ENCODE assay signal across 8 mouse cellular contexts in genomic region chr3:57911831-57912596, GRCm38 (mm10).
DNase-seq lines count a peak whose midpoint lies in the region; ATAC-seq lines count a peak whose summit lies in the region.

No protein-coding gene starts in this region.

- 0 out of 2 replicates have a peak, but pooled peaks have one; percentile 30 for ATAC-seq in midbrain, embryonic 13.5 days
- ATAC-seq in inflammation-experienced regulatory T-cells, adult 6 months: no peak

- no peaks in the 10 kb centered on the region for H3K9me3 ChIP-seq in heart, embryonic 10.5 days
- H3K9me3 ChIP-seq in hindbrain, embryonic 10.5 days: no peaks in the 10 kb centered on the region
- H3K9me3 ChIP-seq in midbrain, embryonic 13.5 days: no peaks in the 10 kb centered on the region

- 17% methylated on average over 16 of the region's 16 CpGs for WGBS in heart, embryonic 10.5 days
- 20% methylated on average over 16 of the region's 16 CpGs for WGBS in hindbrain, embryonic 10.5 days
- WGBS in midbrain, embryonic 13.5 days: 28% methylated on average over 16 of the region's 16 CpGs

- H3K36me3 ChIP-seq in heart, embryonic 10.5 days: no peaks in the 10 kb centered on the region
- H3K36me3 ChIP-seq in hindbrain, embryonic 10.5 days: no peaks in the 10 kb centered on the region
- H3K36me3 ChIP-seq in midbrain, embryonic 13.5 days: no peaks in the 10 kb centered on the region

- H3K27me3 ChIP-seq in heart, embryonic 10.5 days (ENCODE audit: insufficient read depth, poor library complexity, severe bottlenecking): no peaks in the 10 kb centered on the region
- H3K27me3 ChIP-seq in hindbrain, embryonic 10.5 days (ENCODE audit: insufficient read depth, poor library complexity, severe bottlenecking): no peaks in the 10 kb centered on the region
- no peaks in the 10 kb centered on the region for H3K27me3 ChIP-seq in midbrain, embryonic 13.5 days

- intact Hi-C loops in left cerebral cortex, postnatal 25 days (cut with DNase I): no loop called here

- no peak for DNase-seq in heart, embryonic 10.5 days (ENCODE audit: low spot score)
- DNase-seq in heart, adult 11 months: no peak
- DNase-seq in embryo, embryonic 11 days: peak; percentile 49
- DNase-seq in hindbrain, embryonic 10.5 days (ENCODE audit: low spot score): peak; percentile 13
- peak; percentile 26 to 71 for DNase-seq in left cerebral cortex, postnatal 25 days (ENCODE audit: low spot score in 2 of 2)
- no peak for DNase-seq in retina, embryonic 14.5 days (ENCODE audit: low spot score)

- H3K4me2 ChIP-seq in midbrain, embryonic 13.5 days (replicated peaks): peak overlapping the region; percentile 9; the same call in 1 of the 2 replicates

- no peak overlapping the region for H3K9ac ChIP-seq in midbrain, embryonic 13.5 days (replicated peaks)

- peak overlapping the region; percentile 49 for H3K4me3 ChIP-seq in heart, embryonic 10.5 days
- peak overlapping the region; percentile 36 for H3K4me3 ChIP-seq in hindbrain, embryonic 10.5 days
- no peak overlapping the region; the same call in 1 of the 2 replicates for H3K4me3 ChIP-seq in midbrain, embryonic 13.5 days (replicated peaks)

- H3K4me1 ChIP-seq in heart, embryonic 10.5 days: peaks cover 3% of the 10 kb centered on the region; the same call in 1 of the 2 replicates
- peaks cover 8% of the 10 kb centered on the region; the same call in 1 of the 2 replicates for H3K4me1 ChIP-seq in hindbrain, embryonic 10.5 days (replicated peaks)
- H3K4me1 ChIP-seq in midbrain, embryonic 13.5 days (replicated peaks): no peaks in the 10 kb centered on the region

- 0 out of 2 replicates have a peak overlapping the region, but pooled peaks have one; percentile 42 for H3K27ac ChIP-seq in heart, embryonic 10.5 days
- H3K27ac ChIP-seq in hindbrain, embryonic 10.5 days: peak overlapping the region; percentile 57
- no peak overlapping the region for H3K27ac ChIP-seq in midbrain, embryonic 13.5 days

Comparison
In these comparisons a context has a peak if more than half of its experiments do, and no peak if none do; other contexts are left out.
1. DNase-seq: peak in embryo, embryonic 11 days (single experiment), hindbrain, embryonic 10.5 days (single experiment) and left cerebral cortex, postnatal 25 days (2 of 2); none in heart, embryonic 10.5 days (single experiment), heart, adult 11 months (single experiment) and retina, embryonic 14.5 days (single experiment).